Mouse (Mus musculus) C2C12 (cell line): ENCODE measurements around the gene Casp6. TPM values are rescaled to one million over a fixed set of nuclear protein-coding genes. Genes with fewer than 3 reads are reported as not detected.
A peak's percentile ranks its signal among the peaks of the same experiment; 100 is the strongest.

Experiments
- H3K27me3 ChIP-seq: one replicate; pipeline ENCODE4 v1.6.1; 2011; ENCODE audit not compliant: control insufficient read depth, insufficient read depth, insufficient read length
- H3K36me3 ChIP-seq: one replicate; pipeline ENCODE4 v1.6.1; 2011; ENCODE audit not compliant: control insufficient read depth, insufficient read depth
- H3K4me3 ChIP-seq: one replicate; pipeline ENCODE4 v1.5.1; 2011; ENCODE audit warnings: mild to moderate bottlenecking, control low read depth; ENCODE audit not compliant: poor library complexity, insufficient read depth, severe bottlenecking
- H3K79me2 ChIP-seq: one replicate; pipeline ENCODE4 v1.6.1; 2011; ENCODE audit not compliant: control insufficient read depth, insufficient read depth
- H3K79me3 ChIP-seq: one replicate; pipeline ENCODE4 v1.6.1; 2011; ENCODE audit warnings: low read depth, control low read depth
- H3ac ChIP-seq: one replicate; pipeline ENCODE3; 2011; ENCODE audit warnings: low read depth; ENCODE audit not compliant: control insufficient read depth, insufficient read length
- CEBPB ChIP-seq: IDR thresholded peaks from one replicate; pipeline ENCODE4 v1.6.1; 2011; ENCODE audit warnings: low read depth, mild to moderate bottlenecking, control low read depth, moderate library complexity
- CTCF ChIP-seq: IDR thresholded peaks from one replicate; pipeline ENCODE4 v1.5.1; 2011; ENCODE audit not compliant: control insufficient read depth, insufficient read depth, insufficient read length
- FOSL1 ChIP-seq: IDR thresholded peaks from one replicate; pipeline ENCODE4 v1.8.0; 2011; ENCODE audit warnings: mild to moderate bottlenecking, low read length; ENCODE audit not compliant: poor library complexity, insufficient read depth, severe bottlenecking
- MAX ChIP-seq: IDR thresholded peaks from one replicate; pipeline ENCODE4 v1.6.1; 2011; ENCODE audit warnings: mild to moderate bottlenecking, control low read depth
- MYOD1 ChIP-seq: IDR thresholded peaks from one replicate; pipeline ENCODE4 v1.6.1; 2011; ENCODE audit warnings: low read depth; ENCODE audit not compliant: control insufficient read depth, insufficient read length
- MYOG ChIP-seq: IDR thresholded peaks from one replicate; pipeline ENCODE4 v1.6.1; 2011; ENCODE audit not compliant: control insufficient read depth, insufficient read length; ENCODE audit errors: extremely low read depth
- USF1 ChIP-seq: IDR thresholded peaks from one replicate; pipeline ENCODE4 v1.6.1; 2011; ENCODE audit warnings: low read depth, mild to moderate bottlenecking, control low read depth, moderate library complexity
- polyA plus RNA-seq: library from polyadenylated mRNA; unstranded; fragments of >200 nt; fragmentation: generic; extraction: Trizol; gene quantifications from one replicate; pipeline ENCODE4 v1.2.1, GENCODE M21; 2012; ENCODE audit warnings: missing spikeins

The Casp6 gene
- polyA plus RNA-seq, 1 experiment: 16.7 TPM

- TF ChIP-seq MYOG (no peak), CTCF (no peak), FOSL1 (no peak), MYOD1 (no peak), MAX (no peak), USF1 (no peak)
- Histone ChIP-seq H3K4me3 (no peak overlapping the region), H3ac (no peak overlapping the region), H3K36me3 (no peaks in the 10 kb centered on the region), H3K79me2 (no peaks in the 10 kb centered on the region), H3K27me3 (no peaks in the 10 kb centered on the region), H3K79me3 (no peaks in the 10 kb centered on the region)
These were observed 29.1 kb downstream of the Casp6 start for GRCm38 (mm10) chr3:129930213-129930778.

- H3K4me3 ChIP-seq: no peak overlapping the region
- no peaks in the 10 kb centered on the region for H3K79me3 ChIP-seq
- no peaks in the 10 kb centered on the region for H3K27me3 ChIP-seq
- H3ac ChIP-seq: no peak overlapping the region
- peak; percentile 7 for TF ChIP-seq CTCF
- TF ChIP-seq MAX: no peak
- no peaks in the 10 kb centered on the region for H3K79me2 ChIP-seq
- no peaks in the 10 kb centered on the region for H3K36me3 ChIP-seq
These were observed 31.2 kb downstream of the Casp6 start for GRCm38 (mm10) chr3:129932443-129932842.

GRCm38 (mm10) chr3:129936561-129936960 lies 35.3 kb downstream of the Casp6 start:
- TF ChIP-seq CEBPB: peak; percentile 25
- TF ChIP-seq USF1: no peak
- TF ChIP-seq MYOD1: no peak
- no peak for TF ChIP-seq FOSL1

GRCm38 (mm10) chr3:129937848-129938247 lies 36.6 kb downstream of the Casp6 start:
- H3K27me3 ChIP-seq: no peaks in the 10 kb centered on the region
- no peak for TF ChIP-seq USF1
- TF ChIP-seq CEBPB: no peak
- no peak for TF ChIP-seq CTCF
- no peaks in the 10 kb centered on the region for H3K36me3 ChIP-seq
- no peaks in the 10 kb centered on the region for H3K79me2 ChIP-seq
- H3K79me3 ChIP-seq: no peaks in the 10 kb centered on the region
- no peak overlapping the region for H3K4me3 ChIP-seq
- H3ac ChIP-seq: no peak overlapping the region

More at GRCm38 (mm10) chr3:129936561-129936960, 35.3 kb downstream of the Casp6 start:
- Histone ChIP-seq H3K36me3 (no peaks in the 10 kb centered on the region), H3K79me3 (no peaks in the 10 kb centered on the region), H3K79me2 (no peaks in the 10 kb centered on the region), H3K4me3 (no peak overlapping the region), H3K27me3 (no peaks in the 10 kb centered on the region), H3ac (no peak overlapping the region)

GRCm38 (mm10) chr3:129939058-129939457 lies 37.8 kb downstream of the Casp6 start:
- no peak overlapping the region for H3ac ChIP-seq
- H3K4me3 ChIP-seq: no peak overlapping the region
- H3K27me3 ChIP-seq: no peaks in the 10 kb centered on the region
- no peaks in the 10 kb centered on the region for H3K36me3 ChIP-seq
- no peaks in the 10 kb centered on the region for H3K79me3 ChIP-seq
- TF ChIP-seq MYOG (no peak), CTCF (no peak), FOSL1 (no peak), MAX (no peak), MYOD1 (no peak), USF1 (no peak), CEBPB (no peak)
- H3K79me2 ChIP-seq: no peaks in the 10 kb centered on the region

GRCm38 (mm10) chr3:129940780-129941179 lies 39.6 kb downstream of the Casp6 start:
- no peak overlapping the region for H3ac ChIP-seq
- H3K79me2 ChIP-seq: no peaks in the 10 kb centered on the region
- no peaks in the 10 kb centered on the region for H3K36me3 ChIP-seq
- no peak overlapping the region for H3K4me3 ChIP-seq
- H3K27me3 ChIP-seq: no peaks in the 10 kb centered on the region
- no peaks in the 10 kb centered on the region for H3K79me3 ChIP-seq
- TF ChIP-seq MYOD1 (no peak), MYOG (no peak), FOSL1 (no peak), CEBPB (no peak), CTCF (no peak), MAX (no peak), USF1 (no peak)
